Mouse (Mus musculus): Measurements from ENCODE around the gene Prmt9. TPM values are rescaled to one million over a fixed set of nuclear protein-coding genes. Genes with fewer than 3 reads are reported as not detected.
A peak's percentile ranks its signal among the peaks of the same experiment; 100 is the strongest.

Prmt9 gene
- 25.6 and 28.3 TPM in 2 replicates for polyA plus RNA-seq (2015; fragmentation: Nextera tagmentation; extraction: Ambion mirVana)

DNA sequence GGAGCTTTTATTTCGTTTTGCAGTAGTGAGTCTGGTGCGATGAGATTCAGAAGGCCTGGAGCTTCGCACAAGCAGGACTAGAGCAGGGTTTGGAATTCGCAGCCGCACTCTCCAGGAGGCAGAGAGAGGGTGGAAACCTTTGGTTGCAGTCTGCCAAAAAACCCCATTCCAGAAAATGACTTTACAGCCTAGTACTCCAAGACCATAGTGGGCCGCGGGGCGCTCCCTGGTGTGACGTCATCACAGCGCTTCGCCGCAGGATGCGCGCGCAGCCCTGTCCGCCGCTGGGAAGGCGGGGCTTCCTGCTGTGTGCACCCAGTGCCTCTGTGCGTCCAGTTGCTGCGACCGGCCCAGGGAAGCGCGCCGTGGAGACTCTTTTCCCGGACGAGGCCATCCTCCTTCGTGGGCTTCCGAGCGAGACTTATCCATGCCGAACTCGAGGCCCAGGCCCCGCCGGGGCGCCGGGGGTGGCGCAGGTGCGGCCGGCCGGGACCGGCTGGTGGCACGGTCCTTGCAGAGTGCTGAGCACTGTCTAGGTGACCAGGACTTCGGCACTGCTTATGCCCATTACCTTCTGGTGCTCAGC, at the start of gene Prmt9:
Gene Prmt9 (plus strand): TSS at position 277 of the 586 bp plus-strand sequence.
- H3K4me2 ChIP-seq (ENCODE audit: low read length) = peak within 1 kb of the TSS; percentile 78
- H3K27me3 ChIP-seq (ENCODE audit: control insufficient read depth, insufficient read depth, low read depth, low read length) = no peaks in the 10 kb centered on the region
- 3% methylated on average over 41 of the region's 42 CpGs for WGBS
- H3K9me3 ChIP-seq (replicated peaks; ENCODE audit: control insufficient read depth, low read length, poor library complexity, severe bottlenecking) = 0 out of 2 replicates have a peak, but pooled peaks cover 4% of the 10 kb centered on the region
- peak within 1 kb of the TSS; percentile 96 for H3K9ac ChIP-seq (ENCODE audit: low read depth, low read length)
- peaks cover 13% of the 10 kb centered on the region for H3K36me3 ChIP-seq (ENCODE audit: control insufficient read depth, insufficient read depth, low read length)
- H3K4me3 ChIP-seq (ENCODE audit: low read depth, low read length) = peak within 1 kb of the TSS; percentile 95
- ATAC-seq = peak; percentile 96
- peaks cover 18% of the 10 kb centered on the region for H3K4me1 ChIP-seq (ENCODE audit: control insufficient read depth, insufficient read depth, low read length)
- H3K27ac ChIP-seq (ENCODE audit: low read length) = peak within 1 kb of the TSS; percentile 92

DNA sequence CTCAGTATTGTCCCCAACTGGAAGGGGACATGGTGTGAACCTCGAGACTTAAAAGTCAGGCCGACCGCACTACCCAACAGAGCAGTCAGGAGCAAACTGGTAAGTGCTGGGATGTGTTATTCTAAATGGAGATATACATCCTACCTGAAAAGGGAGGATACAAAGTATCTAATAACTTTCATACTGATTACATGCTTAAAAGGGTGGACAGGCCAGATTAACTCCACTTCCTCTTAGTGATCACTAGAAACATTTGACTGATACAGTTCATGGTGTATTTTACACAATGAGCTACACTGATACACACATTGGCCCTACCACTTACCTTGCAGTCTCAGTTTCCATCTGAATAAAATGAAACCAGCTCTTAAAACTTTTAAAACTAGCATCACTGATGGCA, 48.9 kb upstream of the Prmt9 start:
- H3K9me3 ChIP-seq (replicated peaks; ENCODE audit: control insufficient read depth, low read length, poor library complexity, severe bottlenecking) = no peaks in the 10 kb centered on the region
- no peak overlapping the region for H3K9ac ChIP-seq (ENCODE audit: low read depth, low read length)
- 95% methylated on average over 3 of the region's 3 CpGs for WGBS
- no peaks in the 10 kb centered on the region for H3K27me3 ChIP-seq (ENCODE audit: control insufficient read depth, insufficient read depth, low read depth, low read length)
- no peaks in the 10 kb centered on the region for H3K36me3 ChIP-seq (ENCODE audit: control insufficient read depth, insufficient read depth, low read length)
- no peak overlapping the region for H3K27ac ChIP-seq (ENCODE audit: low read length)
- no peak for ATAC-seq
- no peak overlapping the region for H3K4me3 ChIP-seq (ENCODE audit: low read depth, low read length)
- no peaks in the 10 kb centered on the region for H3K4me1 ChIP-seq (ENCODE audit: control insufficient read depth, insufficient read depth, low read length)
- H3K4me2 ChIP-seq (ENCODE audit: low read length) = no peak overlapping the region

DNA sequence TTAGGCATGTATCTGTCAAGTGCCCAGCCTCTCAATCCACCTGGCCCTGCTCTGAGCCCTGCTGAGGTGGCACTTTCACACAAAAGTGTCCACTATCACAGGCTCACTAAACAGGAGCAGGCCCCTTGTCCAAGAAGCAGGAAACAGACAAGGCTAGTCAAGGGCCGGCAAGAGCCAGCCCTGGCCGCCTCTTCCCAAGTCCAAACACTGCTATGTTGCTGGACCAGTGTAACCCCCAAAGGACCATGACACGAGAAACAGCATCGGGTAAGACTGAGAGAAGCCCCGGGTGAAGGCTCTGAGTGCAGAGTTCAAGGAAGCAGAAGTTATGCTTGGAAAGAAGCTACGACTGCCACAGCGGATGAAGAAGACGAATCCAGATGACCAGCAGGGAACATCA, 48.1 kb upstream of the Prmt9 start:
- Histone ChIP-seq H3K27ac (ENCODE audit: low read length) (no peak overlapping the region), H3K36me3 (ENCODE audit: control insufficient read depth, insufficient read depth, low read length) (no peaks in the 10 kb centered on the region), H3K4me3 (ENCODE audit: low read depth, low read length) (no peak overlapping the region), H3K4me2 (ENCODE audit: low read length) (no peak overlapping the region), H3K9me3 (replicated peaks; ENCODE audit: control insufficient read depth, low read length, poor library complexity, severe bottlenecking) (no peaks in the 10 kb centered on the region), H3K9ac (ENCODE audit: low read depth, low read length) (no peak overlapping the region), H3K4me1 (ENCODE audit: control insufficient read depth, insufficient read depth, low read length) (no peaks in the 10 kb centered on the region), H3K27me3 (ENCODE audit: control insufficient read depth, insufficient read depth, low read depth, low read length) (no peaks in the 10 kb centered on the region)
- 96% methylated on average over 8 of the region's 8 CpGs for WGBS
- ATAC-seq = no peak

DNA sequence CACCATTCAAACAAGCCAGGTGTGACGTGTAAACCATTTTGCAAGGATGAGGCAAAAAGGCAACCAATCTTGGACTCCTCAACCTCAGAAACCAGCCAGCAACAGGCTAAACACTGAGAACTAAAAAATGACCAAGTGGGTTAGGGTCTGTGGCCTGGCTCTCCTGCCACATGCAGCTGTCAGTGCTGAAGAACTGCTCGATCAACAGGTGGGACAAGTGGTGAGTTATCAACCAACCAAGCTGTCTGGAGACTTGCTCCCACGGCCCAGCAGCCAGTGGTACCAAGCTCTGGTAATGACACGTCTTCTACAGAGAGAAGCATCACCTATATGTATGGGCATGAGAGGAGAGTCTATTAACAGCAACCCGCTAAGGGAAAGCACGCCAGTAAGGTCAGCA, 46.6 kb upstream of the Prmt9 start:
- whole genome bisulfite sequencing = 90% methylated on average over 6 of the region's 6 CpGs
- Histone ChIP-seq H3K4me1 (ENCODE audit: control insufficient read depth, insufficient read depth, low read length) (no peaks in the 10 kb centered on the region), H3K4me3 (ENCODE audit: low read depth, low read length) (no peak overlapping the region), H3K9me3 (replicated peaks; ENCODE audit: control insufficient read depth, low read length, poor library complexity, severe bottlenecking) (no peaks in the 10 kb centered on the region), H3K27ac (ENCODE audit: low read length) (no peak overlapping the region), H3K27me3 (ENCODE audit: control insufficient read depth, insufficient read depth, low read depth, low read length) (no peaks in the 10 kb centered on the region), H3K4me2 (ENCODE audit: low read length) (no peak overlapping the region), H3K9ac (ENCODE audit: low read depth, low read length) (no peak overlapping the region), H3K36me3 (ENCODE audit: control insufficient read depth, insufficient read depth, low read length) (no peaks in the 10 kb centered on the region)
- no peak for ATAC-seq

DNA sequence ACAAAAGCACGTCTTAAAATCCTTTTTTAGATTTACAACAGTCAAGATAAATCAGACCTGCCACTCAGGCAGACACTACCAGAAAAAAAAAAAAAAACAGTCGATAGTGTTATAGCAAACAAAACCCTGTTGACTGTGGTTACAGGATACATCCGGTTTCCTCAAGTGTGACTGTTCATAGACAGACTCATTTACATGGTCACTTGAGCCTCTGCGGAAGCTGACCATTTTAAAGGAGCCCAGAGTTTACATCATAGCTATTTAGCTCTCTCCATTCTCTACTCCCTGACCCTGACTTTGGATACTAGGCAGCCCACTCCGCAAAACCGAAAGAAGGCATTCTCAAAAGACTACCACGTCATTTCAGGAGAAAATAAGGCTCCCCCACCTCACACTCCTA, 42.7 kb upstream of the Prmt9 start:
- WGBS = 89% methylated on average over 7 of the region's 7 CpGs
- no peaks in the 10 kb centered on the region for H3K9me3 ChIP-seq (replicated peaks; ENCODE audit: control insufficient read depth, low read length, poor library complexity, severe bottlenecking)
- H3K36me3 ChIP-seq (ENCODE audit: control insufficient read depth, insufficient read depth, low read length) = no peaks in the 10 kb centered on the region
- no peaks in the 10 kb centered on the region for H3K4me1 ChIP-seq (ENCODE audit: control insufficient read depth, insufficient read depth, low read length)
- H3K27ac ChIP-seq (ENCODE audit: low read length) = no peak overlapping the region
- H3K9ac ChIP-seq (ENCODE audit: low read depth, low read length) = no peak overlapping the region
- H3K27me3 ChIP-seq (ENCODE audit: control insufficient read depth, insufficient read depth, low read depth, low read length) = no peaks in the 10 kb centered on the region
- no peak overlapping the region for H3K4me2 ChIP-seq (ENCODE audit: low read length)
- ATAC-seq = no peak
- no peak overlapping the region for H3K4me3 ChIP-seq (ENCODE audit: low read depth, low read length)

DNA sequence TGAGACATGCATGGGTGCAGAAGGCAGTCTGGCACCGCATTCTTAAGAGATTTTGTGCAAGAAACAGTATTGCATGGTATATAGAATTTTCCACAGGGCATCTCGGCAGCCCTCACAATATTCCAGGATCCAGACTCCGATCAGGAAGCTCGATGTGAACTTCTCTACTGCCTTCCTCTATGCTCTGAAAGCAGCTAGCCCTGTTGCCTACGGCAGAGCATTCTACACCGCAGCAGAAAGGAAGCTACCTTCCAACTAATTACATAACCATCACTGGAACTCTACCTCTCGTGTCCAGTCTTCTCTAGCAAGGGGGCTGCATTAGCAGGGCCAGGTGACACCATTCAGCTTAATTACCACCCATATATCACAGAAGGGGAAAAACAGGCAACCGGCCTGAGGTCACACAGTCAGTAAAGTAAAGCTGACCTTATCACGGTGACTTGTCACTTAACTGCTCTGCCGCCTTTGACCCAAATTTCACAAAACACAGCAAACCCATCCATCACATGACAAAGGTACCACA, 41.6 kb upstream of the Prmt9 start:
- no peak overlapping the region for H3K4me2 ChIP-seq (ENCODE audit: low read length)
- 87% methylated on average over 10 of the region's 10 CpGs for WGBS
- H3K36me3 ChIP-seq (ENCODE audit: control insufficient read depth, insufficient read depth, low read length) = no peaks in the 10 kb centered on the region
- no peak for ATAC-seq
- no peak overlapping the region for H3K9ac ChIP-seq (ENCODE audit: low read depth, low read length)
- H3K27ac ChIP-seq (ENCODE audit: low read length) = no peak overlapping the region
- H3K4me3 ChIP-seq (ENCODE audit: low read depth, low read length) = no peak overlapping the region
- no peaks in the 10 kb centered on the region for H3K27me3 ChIP-seq (ENCODE audit: control insufficient read depth, insufficient read depth, low read depth, low read length)
- H3K4me1 ChIP-seq (ENCODE audit: control insufficient read depth, insufficient read depth, low read length) = no peaks in the 10 kb centered on the region
- no peaks in the 10 kb centered on the region for H3K9me3 ChIP-seq (replicated peaks; ENCODE audit: control insufficient read depth, low read length, poor library complexity, severe bottlenecking)

DNA sequence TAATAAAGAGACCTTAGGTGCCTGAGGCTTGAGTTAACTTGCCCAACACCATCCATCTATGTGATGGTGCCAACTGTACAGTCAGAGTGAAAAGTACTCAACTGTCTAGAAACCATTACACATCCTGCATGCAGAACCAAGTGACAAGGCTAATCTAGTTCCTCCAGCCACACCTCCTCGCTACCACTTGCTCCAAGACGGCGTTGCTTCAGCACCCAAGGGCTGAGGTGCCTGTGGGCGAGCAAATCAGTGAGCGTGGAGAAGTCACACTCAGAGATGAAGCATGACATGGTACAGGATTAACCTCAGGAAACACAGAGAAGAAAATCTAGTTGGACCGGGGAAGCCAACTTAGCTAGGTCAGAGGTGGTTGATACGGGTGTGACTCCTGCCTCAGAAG, 40.2 kb upstream of the Prmt9 start:
- H3K4me2 ChIP-seq (ENCODE audit: low read length) = no peak overlapping the region

DNA sequence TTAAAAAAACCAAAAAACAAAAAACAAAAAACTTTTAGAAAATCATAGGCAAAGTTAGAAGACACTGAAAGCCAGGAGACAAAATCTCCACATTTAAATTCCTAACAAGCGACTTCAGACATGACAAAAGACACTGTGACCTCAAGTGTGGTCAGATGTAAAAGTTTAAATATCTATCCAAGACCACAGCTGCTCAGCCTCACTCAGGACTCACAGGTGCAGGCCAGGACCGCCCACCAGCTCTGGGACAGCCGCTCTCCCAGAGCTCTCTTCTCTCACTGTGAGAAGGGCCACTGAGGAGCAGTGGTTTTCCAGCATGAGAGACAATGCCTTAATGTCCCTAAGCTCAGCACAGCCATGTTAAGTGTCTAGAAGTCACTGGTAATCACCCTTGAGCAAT, 38.8 kb upstream of the Prmt9 start:
- H3K9ac ChIP-seq (ENCODE audit: low read depth, low read length) = no peak overlapping the region
- no peaks in the 10 kb centered on the region for H3K9me3 ChIP-seq (replicated peaks; ENCODE audit: control insufficient read depth, low read length, poor library complexity, severe bottlenecking)
- ATAC-seq = no peak
- H3K4me3 ChIP-seq (ENCODE audit: low read depth, low read length) = no peak overlapping the region
- no peak overlapping the region for H3K27ac ChIP-seq (ENCODE audit: low read length)
- no peaks in the 10 kb centered on the region for H3K4me1 ChIP-seq (ENCODE audit: control insufficient read depth, insufficient read depth, low read length)
- no peaks in the 10 kb centered on the region for H3K36me3 ChIP-seq (ENCODE audit: control insufficient read depth, insufficient read depth, low read length)
- 74% methylated on average over 3 of the region's 3 CpGs for WGBS
- peaks cover 8% of the 10 kb centered on the region; the same call in 1 of the 2 replicates for H3K27me3 ChIP-seq (ENCODE audit: control insufficient read depth, insufficient read depth, low read depth, low read length)
- H3K4me2 ChIP-seq (ENCODE audit: low read length) = no peak overlapping the region

More for the DNA sequence above, 40.2 kb upstream of the Prmt9 start:
- Histone ChIP-seq H3K27me3 (ENCODE audit: control insufficient read depth, insufficient read depth, low read depth, low read length) (0 out of 2 replicates have a peak, but pooled peaks cover 3% of the 10 kb centered on the region), H3K27ac (ENCODE audit: low read length) (no peak overlapping the region), H3K4me3 (ENCODE audit: low read depth, low read length) (no peak overlapping the region), H3K36me3 (ENCODE audit: control insufficient read depth, insufficient read depth, low read length) (no peaks in the 10 kb centered on the region), H3K9me3 (replicated peaks; ENCODE audit: control insufficient read depth, low read length, poor library complexity, severe bottlenecking) (no peaks in the 10 kb centered on the region), H3K9ac (ENCODE audit: low read depth, low read length) (no peak overlapping the region), H3K4me1 (ENCODE audit: control insufficient read depth, insufficient read depth, low read length) (no peaks in the 10 kb centered on the region)
- 94% methylated on average over 7 of the region's 7 CpGs for WGBS
- no peak for ATAC-seq

DNA sequence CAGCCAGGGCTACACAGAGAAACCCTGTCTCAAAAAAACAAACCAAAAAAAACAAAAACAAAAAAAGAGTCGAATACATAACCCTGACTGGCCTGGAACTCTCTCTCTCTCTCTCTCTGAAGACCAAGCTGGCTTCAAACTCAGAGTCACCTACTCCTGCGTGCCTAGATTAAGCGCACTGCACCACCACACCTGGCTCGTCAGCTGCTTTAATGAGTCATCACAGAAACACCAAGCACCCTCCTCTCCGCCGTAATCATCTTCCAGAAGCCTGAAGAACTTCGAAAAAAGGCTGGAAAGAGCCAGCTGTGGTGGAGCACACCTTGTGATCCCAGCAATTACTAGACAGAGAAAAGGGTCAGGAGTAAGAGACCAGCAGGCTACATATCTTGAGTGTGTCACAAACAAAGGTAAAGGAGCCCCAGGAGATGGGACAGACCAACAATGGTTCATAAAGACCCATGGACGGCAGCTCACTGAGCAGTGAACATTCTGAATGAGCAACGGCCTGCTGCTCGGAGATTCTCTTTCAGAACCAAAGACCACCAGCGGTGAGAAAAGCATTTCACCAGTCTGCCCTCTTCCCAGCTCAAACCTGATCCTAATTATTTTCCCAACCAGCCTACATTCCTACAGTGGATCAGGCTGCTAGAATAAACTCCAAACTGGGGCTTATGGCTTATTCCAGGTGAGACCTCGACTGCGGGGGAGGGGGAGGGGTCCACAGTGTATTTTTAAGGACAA, 37.3 kb upstream of the Prmt9 start:
- Histone ChIP-seq H3K4me2 (ENCODE audit: low read length) (no peak overlapping the region), H3K36me3 (ENCODE audit: control insufficient read depth, insufficient read depth, low read length) (no peaks in the 10 kb centered on the region), H3K27me3 (ENCODE audit: control insufficient read depth, insufficient read depth, low read depth, low read length) (peaks cover 8% of the 10 kb centered on the region; the same call in 1 of the 2 replicates), H3K4me3 (ENCODE audit: low read depth, low read length) (no peak overlapping the region), H3K9ac (ENCODE audit: low read depth, low read length) (no peak overlapping the region), H3K27ac (ENCODE audit: low read length) (no peak overlapping the region), H3K4me1 (ENCODE audit: control insufficient read depth, insufficient read depth, low read length) (peaks cover 4% of the 10 kb centered on the region; the same call in 1 of the 2 replicates), H3K9me3 (replicated peaks; ENCODE audit: control insufficient read depth, low read length, poor library complexity, severe bottlenecking) (no peaks in the 10 kb centered on the region)
- ATAC-seq = 0 out of 2 replicates have a peak, but pooled peaks have one; percentile 33
- 26% methylated on average over 13 of the region's 13 CpGs for WGBS
